Mouse (Mus musculus) kidney, postnatal 0 days (tissue): ENCODE measurements around the gene Fbxo46. TPM values are rescaled to one million over a fixed set of nuclear protein-coding genes. Genes with fewer than 3 reads are reported as not detected.

ENCODE experiments used
- ATAC-seq: fragments of 200-750 bp; cut with Nextera tagmentation; replicated peaks from 2 replicates; pipeline ENCODE4 v1.8.0; 2017; ENCODE audit warnings: low read depth, moderate number of reproducible peaks, moderate TSS enrichment, moderate library complexity; ENCODE audit not compliant: low FRiP score
- DNase-seq: peaks from one replicate; pipeline ENCODE4 v3.0.0-alpha.2; 2016; ENCODE audit warnings: low spot score
- H3K27ac ChIP-seq: fragments of 300-500 bp; sonication (generic); 2 replicates; pipeline ENCODE4 v1.5.1; 2014; ENCODE audit warnings: mild to moderate bottlenecking
- H3K27me3 ChIP-seq: fragments of 300-500 bp; sonication (generic); 2 replicates; pipeline ENCODE4 v1.6.1; 2014; ENCODE audit warnings: low read length, mixed read lengths; ENCODE audit not compliant: insufficient read depth
- H3K36me3 ChIP-seq: fragments of 300-500 bp; sonication (generic); 2 replicates; pipeline ENCODE4 v1.6.1; 2014; ENCODE audit warnings: low read length, mixed read lengths; ENCODE audit not compliant: insufficient read depth
- H3K4me1 ChIP-seq: fragments of 300-500 bp; sonication (generic); replicated peaks from 2 replicates; pipeline ENCODE4 v1.6.1; 2014; ENCODE audit warnings: antibody characterized with exemption, low read length, mixed read lengths; ENCODE audit not compliant: insufficient read depth
- H3K4me2 ChIP-seq: fragments of 300-500 bp; sonication (generic); 2 replicates; pipeline ENCODE4 v1.6.1; 2014; ENCODE audit warnings: mild to moderate bottlenecking, low read length, moderate library complexity, mixed read lengths
- H3K4me3 ChIP-seq: fragments of 300-500 bp; sonication (generic); replicated peaks from 2 replicates; pipeline ENCODE4 v1.5.1; 2014; ENCODE audit warnings: low read depth, low read length
- H3K9ac ChIP-seq: fragments of 300-500 bp; sonication (generic); 2 replicates; pipeline ENCODE4 v1.6.1; 2014; ENCODE audit warnings: low read depth, low read length
- H3K9me3 ChIP-seq: fragments of 300-500 bp; sonication (generic); replicated peaks from 2 replicates; pipeline ENCODE4 v1.6.1; 2016; ENCODE audit warnings: low read length, inconsistent platforms, mixed read lengths
- CTCF ChIP-seq: IDR thresholded peaks from 2 replicates; pipeline ENCODE4 v1.5.1; 2016; ENCODE audit warnings: antibody characterized with exemption, low read depth, mild to moderate bottlenecking, moderate library complexity
- WGBS: fragments of 180-500 bp; shearing (Covaris S2); extraction: QIAGEN DNeasy Blood & Tissue Kit; methylation state at CpG from one replicate; pipeline ENCODE4 v1.1.7; 2014; 5-methylcytosine and 5-hydroxymethylcytosine counted together
- polyA plus RNA-seq: library from polyadenylated mRNA; unstranded; fragments of >200 nt; fragmentation: Nextera tagmentation; extraction: Ambion mirVana; gene quantifications from 2 replicates; pipeline ENCODE4 v1.2.1, GENCODE M21; 2015

The Fbxo46 gene
- polyA plus RNA-seq, 1 experiment from 2014 or later = 12.1 TPM

GRCm38 (mm10) chr7:19100290-19100689 is 19.4 kb upstream of the Fbxo46 start:
- Histone ChIP-seq H3K4me1 (peaks cover 13% of the 10 kb centered on the region), H3K27ac (no peak overlapping the region), H3K4me2 (no peak overlapping the region), H3K27me3 (no peaks in the 10 kb centered on the region), H3K4me3 (no peak overlapping the region), H3K9ac (no peak overlapping the region), H3K36me3 (no peaks in the 10 kb centered on the region), H3K9me3 (no peaks in the 10 kb centered on the region)
- no peak for DNase-seq
- TF ChIP-seq CTCF = no peak
- ATAC-seq = no peak
- 67% methylated on average over 1 of the region's 1 CpGs for WGBS

GRCm38 (mm10) chr7:19103741-19104140 is 15.9 kb upstream of the Fbxo46 start:
- Histone ChIP-seq H3K27ac (no peak overlapping the region), H3K4me2 (no peak overlapping the region), H3K9me3 (no peaks in the 10 kb centered on the region), H3K4me1 (no peaks in the 10 kb centered on the region), H3K36me3 (no peaks in the 10 kb centered on the region), H3K4me3 (no peak overlapping the region), H3K27me3 (no peaks in the 10 kb centered on the region), H3K9ac (no peak overlapping the region)
- DNase-seq (no peak), ATAC-seq (no peak)
- no peak for TF ChIP-seq CTCF

- no peak overlapping the region for H3K27ac ChIP-seq
- H3K36me3 ChIP-seq = no peaks in the 10 kb centered on the region
- H3K4me2 ChIP-seq = no peak overlapping the region
- DNase-seq (no peak), ATAC-seq (no peak)
- H3K9ac ChIP-seq = no peak overlapping the region
- WGBS = 87% methylated on average over 2 of the region's 2 CpGs
- no peaks in the 10 kb centered on the region for H3K4me1 ChIP-seq
- H3K9me3 ChIP-seq = no peaks in the 10 kb centered on the region
- TF ChIP-seq CTCF = no peak
- no peaks in the 10 kb centered on the region for H3K27me3 ChIP-seq
- H3K4me3 ChIP-seq = no peak overlapping the region
Observed at GRCm38 (mm10) chr7:19104486-19104885, 15.2 kb upstream of the Fbxo46 start.

GRCm38 (mm10) chr7:19107436-19107835 is 12.2 kb upstream of the Fbxo46 start:
- ATAC-seq (no peak), DNase-seq (no peak)
- H3K4me1 ChIP-seq = no peaks in the 10 kb centered on the region
- no peak overlapping the region for H3K4me3 ChIP-seq
- 54% methylated on average over 3 of the region's 3 CpGs for WGBS
- H3K27ac ChIP-seq = no peak overlapping the region
- no peaks in the 10 kb centered on the region for H3K27me3 ChIP-seq
- H3K9me3 ChIP-seq = no peaks in the 10 kb centered on the region
- H3K9ac ChIP-seq = no peak overlapping the region
- no peak overlapping the region for H3K4me2 ChIP-seq
- no peak for TF ChIP-seq CTCF
- no peaks in the 10 kb centered on the region for H3K36me3 ChIP-seq

- no peaks in the 10 kb centered on the region for H3K4me1 ChIP-seq
- no peak overlapping the region for H3K27ac ChIP-seq
- H3K36me3 ChIP-seq = no peaks in the 10 kb centered on the region
- H3K4me2 ChIP-seq = no peak overlapping the region
- H3K4me3 ChIP-seq = no peak overlapping the region
- no peaks in the 10 kb centered on the region for H3K9me3 ChIP-seq
- no peaks in the 10 kb centered on the region for H3K27me3 ChIP-seq
- 74% methylated on average over 1 of the region's 1 CpGs for WGBS
- no peak for TF ChIP-seq CTCF
- DNase-seq = no peak
- ATAC-seq = no peak
- no peak overlapping the region for H3K9ac ChIP-seq
Observed at GRCm38 (mm10) chr7:19109565-19109964, 10.1 kb upstream of the Fbxo46 start.

DNA sequence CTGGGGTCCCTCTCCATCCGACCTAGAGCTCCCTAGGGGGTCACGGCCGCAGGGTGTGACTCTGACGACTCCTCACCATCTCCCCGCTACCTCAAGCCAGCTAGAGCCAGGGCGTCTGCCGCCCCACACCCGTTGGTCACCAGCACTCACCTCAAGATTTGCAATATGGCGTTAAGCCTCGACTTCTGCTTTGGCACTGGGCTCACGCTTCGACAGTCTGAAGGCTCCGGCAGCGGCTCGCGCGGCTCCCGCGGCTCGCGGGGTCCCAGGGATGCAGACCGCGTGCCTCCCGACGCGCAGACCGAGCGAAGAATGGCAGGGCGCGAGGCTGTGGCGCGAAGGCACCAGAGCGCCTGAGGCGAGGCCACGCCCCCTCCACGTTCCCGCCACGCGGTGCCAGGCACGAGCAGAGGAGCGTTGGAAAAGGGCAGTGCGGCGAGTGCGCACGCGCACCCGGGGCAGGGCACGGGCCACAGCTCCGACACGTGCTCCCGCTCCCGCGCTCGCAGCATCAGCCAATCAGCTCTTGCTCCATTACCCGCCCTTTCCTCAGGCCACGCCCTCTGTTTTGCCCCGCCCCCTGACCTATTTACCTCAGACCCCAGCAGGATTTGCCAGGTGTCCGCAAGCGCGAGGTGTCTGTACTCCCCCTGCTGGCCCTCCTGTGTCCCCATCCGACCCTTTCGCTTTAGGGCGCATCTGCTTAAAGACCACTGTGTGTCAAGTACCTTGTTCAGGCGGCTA is 1.5 kb upstream of the Fbxo46 start, which contains the start of gene Gm4969:
Gene Gm4969, minus strand, starts transcription at position 341 of the 744 bp plus-strand sequence.
- TF ChIP-seq CTCF = peak; percentile 56
- peak; percentile 68 for ATAC-seq
- DNase-seq = peak; percentile 59
- Histone ChIP-seq H3K27me3 (no peaks in the 10 kb centered on the region), H3K27ac (no peak within 1 kb of the TSS), H3K9ac (peak within 1 kb of the TSS; percentile 15; the same call in 1 of the 2 replicates), H3K4me1 (peaks cover 10% of the 10 kb centered on the region; the same call in 1 of the 2 replicates), H3K9me3 (no peaks in the 10 kb centered on the region), H3K36me3 (no peaks in the 10 kb centered on the region), H3K4me2 (peak within 1 kb of the TSS; percentile 44), H3K4me3 (no peak within 1 kb of the TSS)
- WGBS = 21% methylated on average over 64 of the region's 64 CpGs
